Mouse (Mus musculus): Measurements from ENCODE around the gene Ppp1r3c. TPM values are rescaled to one million over a fixed set of nuclear protein-coding genes. Genes with fewer than 3 reads are reported as not detected.

Ppp1r3c gene
- polyA plus RNA-seq, 1 experiment from 2014 or later = 2.5 TPM

GRCm38 (mm10) chr19:36764451-36764850 lies 28.0 kb upstream of the Ppp1r3c start:
- Histone ChIP-seq H3K27me3 (ENCODE audit: control insufficient read depth, insufficient read depth, low read length) (no peaks in the 10 kb centered on the region), H3K9ac (ENCODE audit: low read length) (no peak overlapping the region), H3K36me3 (ENCODE audit: control insufficient read depth, insufficient read depth, low read length) (no peaks in the 10 kb centered on the region), H3K4me2 (ENCODE audit: low read depth) (no peak overlapping the region), H3K9me3 (ENCODE audit: control insufficient read depth, low read length) (no peaks in the 10 kb centered on the region), H3K4me3 (ENCODE audit: low read depth, low read length) (no peak overlapping the region), H3K27ac (ENCODE audit: low read depth, low read length) (no peak overlapping the region), H3K4me1 (ENCODE audit: control insufficient read depth, insufficient read depth, low read length) (no peaks in the 10 kb centered on the region)
- ATAC-seq (ENCODE audit: insufficient read depth, low FRiP score, low TSS enrichment) (no peak), DNase-seq (ENCODE audit: low spot score) (no peak)
- WGBS = 87% methylated on average over 5 of the region's 5 CpGs

- Histone ChIP-seq H3K27me3 (ENCODE audit: control insufficient read depth, insufficient read depth, low read length) (no peaks in the 10 kb centered on the region), H3K36me3 (ENCODE audit: control insufficient read depth, insufficient read depth, low read length) (no peaks in the 10 kb centered on the region), H3K27ac (ENCODE audit: low read depth, low read length) (no peak overlapping the region), H3K4me1 (ENCODE audit: control insufficient read depth, insufficient read depth, low read length) (no peaks in the 10 kb centered on the region), H3K9me3 (ENCODE audit: control insufficient read depth, low read length) (no peaks in the 10 kb centered on the region), H3K4me3 (ENCODE audit: low read depth, low read length) (no peak overlapping the region), H3K4me2 (ENCODE audit: low read depth) (no peak overlapping the region), H3K9ac (ENCODE audit: low read length) (no peak overlapping the region)
- ATAC-seq (ENCODE audit: insufficient read depth, low FRiP score, low TSS enrichment) = no peak
- DNase-seq (ENCODE audit: low spot score) = no peak
These were observed 12.5 kb upstream of the Ppp1r3c start for GRCm38 (mm10) chr19:36748996-36749395.

- Histone ChIP-seq H3K36me3 (ENCODE audit: control insufficient read depth, insufficient read depth, low read length) (no peaks in the 10 kb centered on the region), H3K4me2 (ENCODE audit: low read depth) (no peak overlapping the region), H3K4me3 (ENCODE audit: low read depth, low read length) (no peak overlapping the region), H3K4me1 (ENCODE audit: control insufficient read depth, insufficient read depth, low read length) (no peaks in the 10 kb centered on the region), H3K27ac (ENCODE audit: low read depth, low read length) (no peak overlapping the region), H3K27me3 (ENCODE audit: control insufficient read depth, insufficient read depth, low read length) (no peaks in the 10 kb centered on the region), H3K9me3 (ENCODE audit: control insufficient read depth, low read length) (no peaks in the 10 kb centered on the region), H3K9ac (ENCODE audit: low read length) (no peak overlapping the region)
- no peak for DNase-seq (ENCODE audit: low spot score)
- ATAC-seq (ENCODE audit: insufficient read depth, low FRiP score, low TSS enrichment) = no peak
These were observed 5.9 kb upstream of the Ppp1r3c start for GRCm38 (mm10) chr19:36742331-36742730.

GRCm38 (mm10) chr19:36739566-36740211 lies 3.2 kb upstream of the Ppp1r3c start:
- no peak overlapping the region for H3K9ac ChIP-seq (ENCODE audit: low read length)
- H3K9me3 ChIP-seq (ENCODE audit: control insufficient read depth, low read length) = no peaks in the 10 kb centered on the region
- H3K27me3 ChIP-seq (ENCODE audit: control insufficient read depth, insufficient read depth, low read length) = no peaks in the 10 kb centered on the region
- H3K4me3 ChIP-seq (ENCODE audit: low read depth, low read length) = no peak overlapping the region
- no peak overlapping the region for H3K27ac ChIP-seq (ENCODE audit: low read depth, low read length)
- no peaks in the 10 kb centered on the region for H3K4me1 ChIP-seq (ENCODE audit: control insufficient read depth, insufficient read depth, low read length)
- no peak overlapping the region for H3K4me2 ChIP-seq (ENCODE audit: low read depth)
- DNase-seq (ENCODE audit: low spot score) (no peak), ATAC-seq (ENCODE audit: insufficient read depth, low FRiP score, low TSS enrichment) (no peak)
- H3K36me3 ChIP-seq (ENCODE audit: control insufficient read depth, insufficient read depth, low read length) = no peaks in the 10 kb centered on the region
- 64% methylated on average over 7 of the region's 7 CpGs for WGBS

GRCm38 (mm10) chr19:36738009-36738408 lies 1.6 kb upstream of the Ppp1r3c start:
- Histone ChIP-seq H3K9me3 (ENCODE audit: control insufficient read depth, low read length) (no peaks in the 10 kb centered on the region), H3K27ac (ENCODE audit: low read depth, low read length) (no peak overlapping the region), H3K27me3 (ENCODE audit: control insufficient read depth, insufficient read depth, low read length) (no peaks in the 10 kb centered on the region), H3K4me1 (ENCODE audit: control insufficient read depth, insufficient read depth, low read length) (no peaks in the 10 kb centered on the region), H3K9ac (ENCODE audit: low read length) (no peak overlapping the region), H3K4me2 (ENCODE audit: low read depth) (no peak overlapping the region), H3K36me3 (ENCODE audit: control insufficient read depth, insufficient read depth, low read length) (no peaks in the 10 kb centered on the region), H3K4me3 (ENCODE audit: low read depth, low read length) (no peak overlapping the region)
- no peak for DNase-seq (ENCODE audit: low spot score)
- ATAC-seq (ENCODE audit: insufficient read depth, low FRiP score, low TSS enrichment) = no peak
- WGBS = 81% methylated on average over 5 of the region's 5 CpGs

- 38% methylated on average over 6 of the region's 6 CpGs for WGBS
- Histone ChIP-seq H3K4me1 (ENCODE audit: control insufficient read depth, insufficient read depth, low read length) (no peaks in the 10 kb centered on the region), H3K9me3 (ENCODE audit: control insufficient read depth, low read length) (no peaks in the 10 kb centered on the region), H3K9ac (ENCODE audit: low read length) (peak overlapping the region; percentile 66), H3K4me3 (ENCODE audit: low read depth, low read length) (peak overlapping the region; percentile 38), H3K36me3 (ENCODE audit: control insufficient read depth, insufficient read depth, low read length) (no peaks in the 10 kb centered on the region), H3K27ac (ENCODE audit: low read depth, low read length) (0 out of 2 replicates have a peak overlapping the region, but pooled peaks have one; percentile 40), H3K27me3 (ENCODE audit: control insufficient read depth, insufficient read depth, low read length) (no peaks in the 10 kb centered on the region), H3K4me2 (ENCODE audit: low read depth) (peak overlapping the region; percentile 46)
- DNase-seq (ENCODE audit: low spot score) (no peak), ATAC-seq (ENCODE audit: insufficient read depth, low FRiP score, low TSS enrichment) (peak; percentile 56)
These were observed 634 bp upstream of the Ppp1r3c start for GRCm38 (mm10) chr19:36737087-36737486.

- no peaks in the 10 kb centered on the region for H3K9me3 ChIP-seq (ENCODE audit: control insufficient read depth, low read length)
- 89% methylated on average over 10 of the region's 10 CpGs for WGBS
- no peaks in the 10 kb centered on the region for H3K27me3 ChIP-seq (ENCODE audit: control insufficient read depth, insufficient read depth, low read length)
- H3K4me2 ChIP-seq (ENCODE audit: low read depth) = no peak overlapping the region
- no peak overlapping the region for H3K9ac ChIP-seq (ENCODE audit: low read length)
- H3K36me3 ChIP-seq (ENCODE audit: control insufficient read depth, insufficient read depth, low read length) = no peaks in the 10 kb centered on the region
- no peaks in the 10 kb centered on the region for H3K4me1 ChIP-seq (ENCODE audit: control insufficient read depth, insufficient read depth, low read length)
- ATAC-seq (ENCODE audit: insufficient read depth, low FRiP score, low TSS enrichment) = no peak
- H3K27ac ChIP-seq (ENCODE audit: low read depth, low read length) = no peak overlapping the region
- no peak for DNase-seq (ENCODE audit: low spot score)
- no peak overlapping the region for H3K4me3 ChIP-seq (ENCODE audit: low read depth, low read length)
These were observed 2.0 kb downstream of the Ppp1r3c start for GRCm38 (mm10) chr19:36734308-36735038.

- Histone ChIP-seq H3K27ac (ENCODE audit: low read depth, low read length) (no peak overlapping the region), H3K9me3 (ENCODE audit: control insufficient read depth, low read length) (no peaks in the 10 kb centered on the region), H3K36me3 (ENCODE audit: control insufficient read depth, insufficient read depth, low read length) (no peaks in the 10 kb centered on the region), H3K4me3 (ENCODE audit: low read depth, low read length) (no peak overlapping the region), H3K4me1 (ENCODE audit: control insufficient read depth, insufficient read depth, low read length) (no peaks in the 10 kb centered on the region), H3K4me2 (ENCODE audit: low read depth) (no peak overlapping the region), H3K27me3 (ENCODE audit: control insufficient read depth, insufficient read depth, low read length) (no peaks in the 10 kb centered on the region), H3K9ac (ENCODE audit: low read length) (no peak overlapping the region)
- WGBS = 91% methylated on average over 16 of the region's 16 CpGs
- ATAC-seq (ENCODE audit: insufficient read depth, low FRiP score, low TSS enrichment) = no peak
- no peak for DNase-seq (ENCODE audit: low spot score)
These were observed 3.1 kb downstream of the Ppp1r3c start for GRCm38 (mm10) chr19:36733191-36733943.

Data from neural tube, embryonic 11.5 days (tissue).